Mouse (Mus musculus) hindbrain, embryonic 13.5 days (tissue): ENCODE results near the gene Clcn5. TPM values are rescaled to one million over a fixed set of nuclear protein-coding genes. Genes with fewer than 3 reads are reported as not detected.

Experiments
- ATAC-seq: fragments of 200-750 bp; cut with Nextera tagmentation; 2 replicates; pipeline ENCODE4 v1.8.0; 2017; ENCODE audit warnings: moderate TSS enrichment; ENCODE audit not compliant: low FRiP score
- H3K27ac ChIP-seq: fragments of 300-500 bp; sonication (generic); 2 replicates; pipeline ENCODE4 v1.5.1; 2015; ENCODE audit warnings: inconsistent platforms, mild to moderate bottlenecking, moderate library complexity
- H3K27me3 ChIP-seq: fragments of 300-500 bp; sonication (generic); 2 replicates; pipeline ENCODE4 v1.6.1; 2015; ENCODE audit warnings: mild to moderate bottlenecking, inconsistent platforms
- H3K36me3 ChIP-seq: fragments of 300-500 bp; sonication (generic); 2 replicates; pipeline ENCODE4 v1.6.1; 2015; ENCODE audit warnings: mild to moderate bottlenecking, inconsistent platforms
- H3K4me1 ChIP-seq: fragments of 300-500 bp; sonication (generic); replicated peaks from 2 replicates; pipeline ENCODE4 v1.6.1; 2015; ENCODE audit warnings: inconsistent platforms
- H3K4me2 ChIP-seq: fragments of 300-500 bp; sonication (generic); 2 replicates; pipeline ENCODE4 v1.6.1; 2015; ENCODE audit warnings: inconsistent platforms, mild to moderate bottlenecking, moderate library complexity
- H3K4me3 ChIP-seq: fragments of 300-500 bp; sonication (generic); 2 replicates; pipeline ENCODE4 v1.5.1; 2015; ENCODE audit warnings: mild to moderate bottlenecking, inconsistent platforms
- H3K9ac ChIP-seq: fragments of 300-500 bp; sonication (generic); 2 replicates; pipeline ENCODE4 v1.6.1; 2015; ENCODE audit warnings: mild to moderate bottlenecking, inconsistent platforms
- H3K9me3 ChIP-seq: fragments of 300-500 bp; sonication (generic); 2 replicates; pipeline ENCODE4 v1.6.1; 2016; ENCODE audit warnings: inconsistent platforms
- WGBS: fragments of 180-500 bp; shearing (Covaris S2); methylation state at CpG from one replicate; pipeline ENCODE4 v1.1.7; 2015; 5-methylcytosine and 5-hydroxymethylcytosine counted together
- polyA plus RNA-seq: library from polyadenylated mRNA; unstranded; fragments of >200 nt; fragmentation: Nextera tagmentation; extraction: Ambion mirVana; gene quantifications from 2 replicates; pipeline ENCODE4 v1.2.1, GENCODE M21; 2015

Gene Clcn5
- polyA plus RNA-seq, 1 experiment from 2014 or later, result 7.5 TPM

GRCm38 (mm10) chrX:7287051-7287734 lies 32.0 kb downstream of the Clcn5 start:
- H3K9me3 ChIP-seq, result no peaks in the 10 kb centered on the region
- H3K36me3 ChIP-seq, result no peaks in the 10 kb centered on the region
- H3K9ac ChIP-seq, result no peak overlapping the region
- 89% methylated on average over 2 of the region's 2 CpGs for WGBS
- no peaks in the 10 kb centered on the region for H3K27me3 ChIP-seq
- H3K4me2 ChIP-seq, result no peak overlapping the region
- H3K27ac ChIP-seq, result no peak overlapping the region
- H3K4me3 ChIP-seq, result no peak overlapping the region
- H3K4me1 ChIP-seq, result no peaks in the 10 kb centered on the region
- ATAC-seq, result no peak

DNA sequence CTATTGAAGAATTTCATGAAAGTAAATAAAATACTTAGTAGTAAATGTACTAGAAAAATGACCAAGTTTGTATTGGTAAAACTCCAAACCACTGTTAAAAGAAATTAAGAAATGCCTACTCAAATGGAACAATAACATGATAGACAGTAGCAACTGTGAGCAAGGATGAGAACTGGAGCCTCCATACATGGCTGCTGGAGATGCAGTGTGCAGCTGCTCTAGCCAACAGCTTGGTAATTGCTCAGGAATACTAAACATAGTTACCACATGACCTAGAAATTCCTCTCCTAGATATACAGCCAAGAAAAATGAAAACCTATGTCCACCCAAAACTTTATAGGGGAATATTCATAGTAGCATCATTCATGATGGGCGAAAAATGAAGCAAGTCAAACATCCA lies 36.5 kb downstream of the Clcn5 start:
- no peak for ATAC-seq
- H3K27me3 ChIP-seq, result no peaks in the 10 kb centered on the region
- WGBS, result 73% methylated on average over 1 of the region's 1 CpGs
- no peak overlapping the region for H3K9ac ChIP-seq
- H3K4me3 ChIP-seq, result no peak overlapping the region
- no peaks in the 10 kb centered on the region for H3K9me3 ChIP-seq
- H3K4me1 ChIP-seq, result no peaks in the 10 kb centered on the region
- no peak overlapping the region for H3K4me2 ChIP-seq
- H3K36me3 ChIP-seq, result no peaks in the 10 kb centered on the region
- H3K27ac ChIP-seq, result no peak overlapping the region

GRCm38 (mm10) chrX:7279722-7280121 lies 39.4 kb downstream of the Clcn5 start:
- no peaks in the 10 kb centered on the region for H3K27me3 ChIP-seq
- H3K4me2 ChIP-seq, result no peak overlapping the region
- ATAC-seq, result no peak
- no peaks in the 10 kb centered on the region for H3K36me3 ChIP-seq
- WGBS, result 64% methylated on average over 5 of the region's 5 CpGs
- H3K4me3 ChIP-seq, result no peak overlapping the region
- no peaks in the 10 kb centered on the region for H3K4me1 ChIP-seq
- H3K27ac ChIP-seq, result no peak overlapping the region
- H3K9me3 ChIP-seq, result no peaks in the 10 kb centered on the region
- H3K9ac ChIP-seq, result no peak overlapping the region

- Histone ChIP-seq H3K36me3 (no peaks in the 10 kb centered on the region), H3K27me3 (no peaks in the 10 kb centered on the region), H3K4me3 (no peak overlapping the region), H3K9ac (no peak overlapping the region), H3K4me2 (no peak overlapping the region), H3K4me1 (no peaks in the 10 kb centered on the region), H3K9me3 (no peaks in the 10 kb centered on the region), H3K27ac (no peak overlapping the region)
- WGBS, result 64% methylated on average over 6 of the region's 6 CpGs
- ATAC-seq, result no peak
Measured at GRCm38 (mm10) chrX:7276564-7276963, 42.6 kb downstream of the Clcn5 start.

GRCm38 (mm10) chrX:7261149-7261548 lies 58.0 kb downstream of the Clcn5 start:
- H3K9me3 ChIP-seq, result no peaks in the 10 kb centered on the region
- no peak for ATAC-seq
- H3K27me3 ChIP-seq, result no peaks in the 10 kb centered on the region
- H3K4me1 ChIP-seq, result no peaks in the 10 kb centered on the region
- H3K36me3 ChIP-seq, result no peaks in the 10 kb centered on the region
- H3K4me2 ChIP-seq, result no peak overlapping the region
- no peak overlapping the region for H3K9ac ChIP-seq
- H3K27ac ChIP-seq, result no peak overlapping the region
- H3K4me3 ChIP-seq, result no peak overlapping the region
- 97% methylated on average over 5 of the region's 5 CpGs for WGBS

- H3K36me3 ChIP-seq, result no peaks in the 10 kb centered on the region
- 83% methylated on average over 5 of the region's 5 CpGs for WGBS
- ATAC-seq, result no peak
Measured at GRCm38 (mm10) chrX:7260400-7261113, 58.6 kb downstream of the Clcn5 start.

DNA sequence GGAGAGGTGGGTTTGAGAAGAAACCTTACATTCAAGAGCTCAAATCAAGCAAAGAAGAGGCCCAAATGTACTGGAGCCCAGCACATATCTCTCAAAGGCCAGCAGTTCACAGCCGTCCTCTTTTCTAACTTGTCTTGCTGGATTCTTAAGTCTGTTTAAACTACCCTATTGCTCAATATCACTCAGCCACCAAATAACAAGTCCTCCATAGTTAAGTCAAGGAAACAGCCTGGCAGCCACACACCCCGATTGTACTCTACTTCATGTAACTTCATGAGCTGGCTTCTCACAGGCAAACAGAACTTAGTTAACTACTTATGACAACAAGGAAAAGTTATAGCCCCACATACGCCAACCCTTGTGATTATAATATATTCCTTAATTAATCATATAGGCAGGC lies 59.4 kb downstream of the Clcn5 start:
- Histone ChIP-seq H3K4me3 (no peak overlapping the region), H3K9me3 (no peaks in the 10 kb centered on the region), H3K9ac (no peak overlapping the region), H3K4me1 (no peaks in the 10 kb centered on the region), H3K27me3 (no peaks in the 10 kb centered on the region), H3K36me3 (no peaks in the 10 kb centered on the region), H3K27ac (no peak overlapping the region), H3K4me2 (no peak overlapping the region)
- no peak for ATAC-seq
- WGBS, result 79% methylated on average over 3 of the region's 3 CpGs

More at GRCm38 (mm10) chrX:7260400-7261113, 58.6 kb downstream of the Clcn5 start:
- no peaks in the 10 kb centered on the region for H3K4me1 ChIP-seq
- H3K4me2 ChIP-seq, result no peak overlapping the region
- no peak overlapping the region for H3K4me3 ChIP-seq
- no peak overlapping the region for H3K27ac ChIP-seq
- no peaks in the 10 kb centered on the region for H3K9me3 ChIP-seq
- H3K27me3 ChIP-seq, result no peaks in the 10 kb centered on the region
- no peak overlapping the region for H3K9ac ChIP-seq

DNA sequence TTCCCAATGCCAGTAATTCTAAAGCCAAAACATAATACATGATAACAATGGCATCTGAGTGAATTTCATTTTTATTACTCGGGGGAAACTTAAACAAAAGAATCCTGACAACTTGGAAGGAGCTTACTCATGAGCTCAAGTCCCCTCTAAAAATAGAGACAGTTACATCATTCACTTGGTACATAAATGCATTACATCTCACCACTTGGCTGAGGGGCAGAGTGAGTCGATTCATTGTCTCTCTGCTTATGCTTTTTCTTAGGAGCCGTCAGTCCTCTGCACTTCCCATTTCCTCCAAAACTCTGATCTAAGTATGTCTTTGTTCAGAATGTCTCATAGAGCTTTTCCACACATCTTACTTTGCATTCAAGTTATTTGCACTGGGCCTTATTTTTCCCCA lies 63.1 kb downstream of the Clcn5 start:
- H3K4me3 ChIP-seq, result no peak overlapping the region
- H3K4me1 ChIP-seq, result no peaks in the 10 kb centered on the region
- no peaks in the 10 kb centered on the region for H3K27me3 ChIP-seq
- no peaks in the 10 kb centered on the region for H3K9me3 ChIP-seq
- ATAC-seq, result no peak
- H3K4me2 ChIP-seq, result no peak overlapping the region
- no peak overlapping the region for H3K27ac ChIP-seq
- H3K9ac ChIP-seq, result no peak overlapping the region
- WGBS, result 80% methylated on average over 3 of the region's 3 CpGs
- H3K36me3 ChIP-seq, result no peaks in the 10 kb centered on the region

DNA sequence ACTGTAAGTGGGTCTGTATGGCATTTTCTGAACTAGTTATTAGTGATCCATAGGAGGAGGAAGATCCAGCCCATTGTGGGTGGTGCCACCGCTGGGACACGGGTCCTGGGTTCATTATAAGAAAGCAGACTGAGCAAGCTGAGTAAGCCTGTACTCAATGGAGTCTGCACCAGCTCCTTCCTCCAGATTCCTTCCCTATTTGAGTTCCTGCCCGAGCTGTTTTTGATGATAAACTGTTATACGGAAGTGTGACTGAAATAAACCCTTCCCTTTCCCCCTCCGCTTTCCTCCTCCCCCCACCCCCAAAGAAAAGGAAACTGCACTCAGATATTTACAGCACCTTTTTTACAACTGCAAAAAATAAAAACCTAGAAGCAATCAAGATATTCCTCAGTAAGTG lies 115.1 kb downstream of the Clcn5 start:
- no peaks in the 10 kb centered on the region for H3K4me1 ChIP-seq
- H3K9me3 ChIP-seq, result no peaks in the 10 kb centered on the region
- H3K4me2 ChIP-seq, result no peak overlapping the region
- no peaks in the 10 kb centered on the region for H3K36me3 ChIP-seq
- no peak overlapping the region for H3K9ac ChIP-seq
- H3K4me3 ChIP-seq, result no peak overlapping the region
- H3K27me3 ChIP-seq, result no peaks in the 10 kb centered on the region
- ATAC-seq, result no peak
- no peak overlapping the region for H3K27ac ChIP-seq
- WGBS, result 91% methylated on average over 5 of the region's 5 CpGs

DNA sequence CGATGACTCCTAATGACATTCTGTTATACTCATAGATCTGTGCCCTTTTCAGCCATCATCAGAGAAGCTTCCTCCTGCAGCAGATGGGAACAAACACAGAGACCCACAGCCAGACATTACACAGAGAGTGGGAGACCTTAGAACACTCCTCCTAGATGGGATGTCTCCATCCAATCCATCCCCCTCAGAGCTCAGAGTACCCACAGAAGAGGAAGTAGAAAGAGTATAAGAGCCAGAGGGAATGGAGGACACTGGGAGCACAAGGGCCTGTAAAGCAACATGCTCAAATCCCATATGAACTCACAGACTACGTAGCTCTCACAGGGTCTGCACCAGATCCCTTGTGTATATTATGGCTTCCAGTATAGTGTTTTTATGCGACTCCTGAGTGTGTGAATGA lies 115.6 kb downstream of the Clcn5 start:
- Histone ChIP-seq H3K36me3 (no peaks in the 10 kb centered on the region), H3K9ac (no peak overlapping the region), H3K4me3 (no peak overlapping the region), H3K9me3 (no peaks in the 10 kb centered on the region), H3K4me1 (no peaks in the 10 kb centered on the region), H3K4me2 (no peak overlapping the region), H3K27ac (no peak overlapping the region), H3K27me3 (no peaks in the 10 kb centered on the region)
- whole genome bisulfite sequencing, result 86% methylated on average over 3 of the region's 3 CpGs
- no peak for ATAC-seq

DNA sequence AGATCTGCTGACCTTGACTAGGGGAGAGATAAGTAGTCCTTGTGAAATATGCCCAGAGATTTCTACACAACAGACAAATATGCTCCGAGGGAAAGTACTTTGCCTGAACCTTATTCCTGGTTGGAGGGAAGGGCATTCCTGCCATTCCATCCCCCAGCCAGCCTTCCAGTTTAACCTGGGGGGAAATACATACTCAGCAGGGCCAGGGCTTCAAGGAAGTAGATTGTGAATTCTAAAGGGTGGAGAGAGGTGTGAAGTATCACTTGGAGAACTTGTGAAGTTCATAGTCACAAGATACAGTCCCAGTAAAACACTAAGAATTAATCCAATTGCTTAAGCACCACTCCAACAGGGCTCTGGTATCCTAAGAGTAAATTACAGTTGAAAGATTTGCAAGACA lies 121.3 kb downstream of the Clcn5 start:
- H3K9ac ChIP-seq, result no peak overlapping the region
- H3K4me2 ChIP-seq, result no peak overlapping the region
- WGBS, result 56% methylated on average over 1 of the region's 1 CpGs
- H3K27ac ChIP-seq, result no peak overlapping the region
- no peaks in the 10 kb centered on the region for H3K27me3 ChIP-seq
- no peak for ATAC-seq
- H3K9me3 ChIP-seq, result no peaks in the 10 kb centered on the region
- H3K4me3 ChIP-seq, result no peak overlapping the region
- no peaks in the 10 kb centered on the region for H3K4me1 ChIP-seq
- no peaks in the 10 kb centered on the region for H3K36me3 ChIP-seq

GRCm38 (mm10) chrX:7190816-7191215 lies 128.3 kb downstream of the Clcn5 start:
- Histone ChIP-seq H3K36me3 (no peaks in the 10 kb centered on the region), H3K4me1 (peaks cover 4% of the 10 kb centered on the region; the same call in 1 of the 2 replicates), H3K4me2 (no peak overlapping the region), H3K9me3 (no peaks in the 10 kb centered on the region), H3K27ac (no peak overlapping the region), H3K4me3 (no peak overlapping the region), H3K27me3 (no peaks in the 10 kb centered on the region), H3K9ac (no peak overlapping the region)
- ATAC-seq, result no peak
- 89% methylated on average over 4 of the region's 4 CpGs for WGBS

DNA sequence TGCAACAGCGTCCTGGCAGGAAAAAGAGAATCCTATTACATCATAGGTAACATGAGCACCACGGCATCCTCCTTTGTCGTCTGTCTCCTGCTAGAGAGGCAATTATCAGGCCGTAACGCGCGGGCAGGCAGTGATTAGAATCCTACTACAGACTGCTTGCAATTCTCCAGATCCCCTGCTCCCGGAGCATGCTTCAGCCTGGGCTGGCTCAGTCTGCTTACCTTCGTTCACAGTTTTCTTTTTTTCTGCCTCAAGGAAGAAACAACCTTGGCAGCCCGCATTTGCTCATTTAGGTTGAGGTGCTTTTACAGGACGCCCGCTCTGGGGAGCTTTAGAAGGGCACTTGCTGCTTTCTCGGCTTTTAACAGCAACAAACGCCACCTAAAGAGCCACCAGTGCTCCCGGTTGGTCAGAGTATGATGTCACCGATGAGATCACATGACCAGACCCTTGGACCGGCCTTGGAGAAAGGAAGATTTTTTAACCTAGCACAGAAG lies 130.8 kb downstream of the Clcn5 start:
- Histone ChIP-seq H3K9ac (peak overlapping the region; percentile 72), H3K4me1 (peaks cover 4% of the 10 kb centered on the region; the same call in 1 of the 2 replicates), H3K27ac (peak overlapping the region; percentile 92), H3K9me3 (no peaks in the 10 kb centered on the region), H3K36me3 (0 out of 2 replicates have a peak, but pooled peaks cover 2% of the 10 kb centered on the region), H3K4me3 (peak overlapping the region; percentile 44), H3K4me2 (peak overlapping the region; percentile 53), H3K27me3 (no peaks in the 10 kb centered on the region)
- WGBS, result 17% methylated on average over 17 of the region's 17 CpGs
- ATAC-seq, result peak; percentile 93
